Mouse (Mus musculus) erythroblast, embryonic 14.5 days (primary cell): ENCODE measurements around the gene Arpc5.

Experiments
- GATA1 ChIP-seq: IDR thresholded peaks from 2 replicates; pipeline ENCODE4 v1.6.1; 2012; ENCODE audit warnings: low read length, inconsistent platforms, mixed read lengths
- TAL1 ChIP-seq: IDR thresholded peaks from 3 replicates; pipeline ENCODE4 v1.6.1; 2012; ENCODE audit warnings: low read length, inconsistent platforms, mixed read lengths

DNA sequence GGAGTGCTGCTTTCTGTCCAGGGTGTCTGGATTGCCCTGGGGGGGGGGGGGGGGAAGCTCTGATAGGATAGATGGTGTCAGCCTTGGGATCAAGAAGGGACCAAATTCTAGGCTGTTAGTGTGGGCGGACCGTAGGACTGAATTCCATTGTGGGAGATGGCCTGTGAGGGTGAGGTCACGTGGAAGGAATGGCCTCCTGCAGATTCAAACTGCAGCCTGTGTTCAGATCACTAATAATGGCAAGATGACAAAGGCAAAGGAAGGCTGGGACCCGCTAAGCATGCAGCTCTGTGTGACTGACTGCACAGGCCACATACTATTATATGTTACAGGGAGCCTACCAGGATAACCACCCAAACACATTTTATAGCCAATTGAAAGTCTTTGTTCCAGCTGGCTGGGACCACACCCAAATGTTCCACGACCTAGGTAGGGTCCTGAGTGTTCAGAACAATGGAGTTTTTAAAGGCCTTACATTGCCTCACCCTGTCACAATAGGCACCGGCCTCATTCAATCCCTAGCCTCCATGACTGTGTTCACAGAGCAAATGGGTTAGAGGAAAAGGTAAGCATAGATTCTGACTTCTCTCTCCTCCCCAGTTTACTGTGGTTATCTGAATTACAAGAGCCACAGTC, 27.3 kb downstream of the Arpc5 start:
- no peak for TF ChIP-seq TAL1
- TF ChIP-seq GATA1, result no peak
